Mouse (Mus musculus): ENCODE measurements around the gene Tgfbi. TPM values are rescaled to one million over a fixed set of nuclear protein-coding genes. Genes with fewer than 3 reads are reported as not detected.

Gene Tgfbi
- 10.1 and 20.5 TPM in 2 replicates for total RNA-seq (2015; ENCODE audit: low replicate concordance)
- total RNA-seq (2017; ENCODE audit: low replicate concordance) = 9.9 and 12.9 TPM in 2 replicates

DNA sequence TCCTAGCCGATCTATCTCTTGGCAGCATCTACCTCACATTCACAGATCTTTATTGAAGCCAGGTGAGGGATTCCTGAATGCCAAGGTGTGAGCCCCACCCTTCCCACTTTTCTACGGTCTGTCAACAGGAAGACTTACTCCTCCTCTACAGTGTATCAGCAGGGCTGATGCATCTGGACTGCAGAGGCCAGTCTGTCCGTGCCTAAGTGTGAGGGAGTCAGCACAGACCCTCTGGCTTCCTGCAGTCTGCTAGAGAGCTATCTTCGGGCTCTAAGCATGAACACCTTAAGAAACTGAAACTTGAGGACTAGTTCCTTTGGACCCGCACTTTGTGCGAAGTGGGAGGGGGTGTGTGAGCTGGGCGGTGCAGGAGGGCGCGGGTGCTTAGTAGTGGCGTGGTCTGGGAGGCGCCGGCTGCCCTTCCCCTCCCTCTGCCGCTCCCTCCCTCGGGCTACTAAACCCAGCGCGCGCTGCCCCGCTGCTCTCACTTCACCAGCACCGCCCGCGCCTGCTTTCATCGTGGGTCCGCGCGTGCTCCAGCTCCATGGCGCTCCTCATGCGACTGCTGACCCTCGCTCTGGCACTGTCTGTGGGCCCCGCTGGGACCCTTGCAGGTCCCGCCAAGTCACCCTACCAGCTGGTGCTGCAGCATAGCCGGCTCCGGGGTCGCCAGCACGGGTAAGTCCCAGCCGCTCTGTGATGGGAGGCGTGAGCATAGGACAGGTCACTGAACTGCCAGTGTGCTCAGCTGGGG is at the start of gene Tgfbi:
Tgfbi (plus strand) TSS at position 421 of the 754 bp plus-strand sequence.
- no peak for ATAC-seq (replicated peaks; ENCODE audit: low FRiP score, poor library complexity, severe bottlenecking)

GRCm38 (mm10) chr13:56559841-56560370 is 49.4 kb upstream of the Tgfbi start:
- ATAC-seq (replicated peaks; ENCODE audit: low FRiP score, poor library complexity, severe bottlenecking) = no peak

DNA sequence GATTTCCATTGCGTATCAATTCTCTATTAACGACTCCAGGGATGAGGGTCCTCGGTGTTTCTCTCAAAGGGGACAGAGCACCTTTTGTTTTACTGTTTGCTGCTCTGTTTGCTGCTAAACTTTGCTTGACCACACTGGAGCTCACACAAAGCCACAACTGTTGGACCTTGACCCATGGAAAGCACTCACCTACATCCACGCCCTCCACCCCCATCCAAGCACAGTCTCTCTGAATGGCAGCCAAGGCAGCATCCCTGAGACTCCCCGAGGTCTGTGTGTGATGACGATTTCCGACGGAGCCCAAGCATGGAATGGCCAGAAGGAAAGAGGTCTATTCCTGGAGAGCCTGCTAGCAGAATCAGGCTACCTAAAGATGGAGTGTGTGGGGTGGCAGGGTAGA is 48.2 kb upstream of the Tgfbi start:
- no peak for ATAC-seq (replicated peaks; ENCODE audit: low FRiP score, poor library complexity, severe bottlenecking)

DNA sequence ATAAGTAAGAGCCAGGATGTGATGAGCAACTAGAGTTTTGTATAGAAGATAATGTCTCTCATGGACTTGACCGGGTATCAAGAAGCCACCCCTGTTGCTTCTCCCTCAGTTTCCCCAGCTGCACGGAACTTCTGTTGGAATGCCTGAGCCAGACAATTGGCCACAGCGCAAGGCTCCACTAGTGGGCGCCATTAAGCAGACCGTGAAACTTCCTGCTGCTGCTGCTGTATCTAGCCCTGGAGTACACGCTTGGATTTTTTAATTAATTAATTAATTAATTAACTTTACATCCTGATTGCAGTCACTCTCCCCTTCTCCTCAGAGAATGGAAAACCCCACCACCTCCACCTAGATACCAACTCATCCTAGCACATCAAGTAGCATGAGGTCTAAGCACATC is 46.2 kb upstream of the Tgfbi start:
- ATAC-seq (replicated peaks; ENCODE audit: low FRiP score, poor library complexity, severe bottlenecking) = no peak

DNA sequence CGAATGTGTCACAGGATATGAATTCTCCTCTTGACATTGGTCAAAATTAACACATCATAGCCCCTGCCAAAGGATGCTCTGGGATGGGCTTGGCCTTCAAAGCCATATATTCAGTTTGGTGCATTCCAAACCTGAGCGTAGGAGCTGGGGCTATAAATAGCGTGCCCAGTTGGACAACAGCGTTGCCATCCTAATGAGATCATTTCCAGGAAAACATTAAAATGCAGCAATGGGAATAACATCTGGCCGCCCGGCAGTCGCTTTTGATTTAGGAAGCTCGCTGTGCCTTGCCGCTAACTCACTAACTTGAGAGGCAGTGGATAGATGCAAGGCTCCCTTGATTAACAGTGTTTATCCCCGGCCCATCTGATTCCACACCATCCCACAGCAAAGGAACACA is 43.0 kb upstream of the Tgfbi start:
- ATAC-seq (replicated peaks; ENCODE audit: low FRiP score, poor library complexity, severe bottlenecking) = no peak

GRCm38 (mm10) chr13:56571645-56572044 is 37.7 kb upstream of the Tgfbi start:
- ATAC-seq (replicated peaks; ENCODE audit: low FRiP score, poor library complexity, severe bottlenecking) = no peak

- no peak for ATAC-seq (replicated peaks; ENCODE audit: low FRiP score, poor library complexity, severe bottlenecking)
Measured at GRCm38 (mm10) chr13:56575074-56575473, 34.2 kb upstream of the Tgfbi start.

- ATAC-seq (replicated peaks; ENCODE audit: low FRiP score, poor library complexity, severe bottlenecking) = no peak
Measured at GRCm38 (mm10) chr13:56575701-56576321, 33.5 kb upstream of the Tgfbi start.

- no peak for ATAC-seq (replicated peaks; ENCODE audit: low FRiP score, poor library complexity, severe bottlenecking)
Measured at GRCm38 (mm10) chr13:56578097-56578496, 31.2 kb upstream of the Tgfbi start.

DNA sequence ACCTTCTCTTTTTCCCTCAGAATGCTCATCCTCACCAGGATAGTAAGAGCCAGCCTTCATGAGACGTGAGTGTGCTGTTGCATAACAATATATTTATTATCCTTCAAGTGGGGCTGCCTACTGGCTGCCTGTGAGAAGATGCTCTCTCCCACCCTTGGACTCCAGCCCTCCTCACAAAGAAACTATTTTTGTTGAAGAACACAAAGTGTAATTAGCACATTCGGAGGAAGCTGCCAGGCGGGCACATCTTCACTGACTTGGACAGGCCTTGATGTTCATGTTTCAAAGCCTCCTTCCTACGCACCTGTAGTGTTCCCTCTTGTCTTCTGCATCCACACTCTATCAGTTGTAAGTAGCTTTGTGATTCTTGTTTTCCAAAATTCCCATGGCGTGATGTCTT is 28.9 kb upstream of the Tgfbi start:
- no peak for ATAC-seq (replicated peaks; ENCODE audit: low FRiP score, poor library complexity, severe bottlenecking)

DNA sequence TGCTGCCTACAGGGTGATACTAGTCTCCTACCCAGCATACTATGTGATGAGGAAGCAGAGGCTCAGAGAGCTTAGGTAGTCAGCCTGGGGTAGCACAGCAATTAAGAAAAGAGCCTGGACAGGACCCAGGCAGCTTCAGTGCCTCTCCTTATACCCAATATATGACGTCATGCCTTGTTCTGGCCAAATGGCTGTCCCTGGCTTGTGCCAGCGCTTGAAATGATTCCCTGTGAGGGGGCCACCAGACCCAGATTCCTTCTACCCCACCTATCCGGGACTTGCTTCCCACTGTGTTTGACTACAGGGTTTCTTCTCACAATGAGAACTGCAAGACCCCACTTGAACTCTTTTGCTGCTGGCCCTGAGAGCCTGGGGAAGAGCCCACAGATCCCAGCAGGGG is 27.8 kb upstream of the Tgfbi start:
- no peak for ATAC-seq (replicated peaks; ENCODE audit: low FRiP score, poor library complexity, severe bottlenecking)

DNA sequence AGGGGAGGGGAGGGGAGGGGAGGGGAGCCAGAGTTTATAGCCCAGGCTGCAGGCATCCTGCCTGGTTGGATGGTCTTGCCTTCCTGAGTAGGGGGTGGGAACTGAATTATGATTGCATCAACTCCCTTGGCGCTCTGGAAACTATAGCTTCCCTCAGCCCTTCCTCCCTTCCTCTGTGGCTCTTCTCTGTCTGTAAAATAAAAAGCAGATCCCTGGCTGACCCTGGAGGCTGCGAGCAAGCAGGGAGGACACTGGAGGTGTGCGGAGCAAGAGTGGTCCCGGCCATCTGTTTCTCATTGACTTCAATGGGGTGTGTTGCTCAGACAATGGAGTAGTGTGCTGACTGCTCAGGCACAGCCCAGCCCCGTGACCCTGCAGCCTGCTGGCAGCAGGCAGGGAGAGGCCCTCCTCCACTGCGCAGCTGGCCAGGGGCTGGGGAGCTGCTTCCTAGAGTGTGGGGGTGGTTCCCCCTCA is 27.3 kb upstream of the Tgfbi start:
- ATAC-seq (replicated peaks; ENCODE audit: low FRiP score, poor library complexity, severe bottlenecking) = no peak

DNA sequence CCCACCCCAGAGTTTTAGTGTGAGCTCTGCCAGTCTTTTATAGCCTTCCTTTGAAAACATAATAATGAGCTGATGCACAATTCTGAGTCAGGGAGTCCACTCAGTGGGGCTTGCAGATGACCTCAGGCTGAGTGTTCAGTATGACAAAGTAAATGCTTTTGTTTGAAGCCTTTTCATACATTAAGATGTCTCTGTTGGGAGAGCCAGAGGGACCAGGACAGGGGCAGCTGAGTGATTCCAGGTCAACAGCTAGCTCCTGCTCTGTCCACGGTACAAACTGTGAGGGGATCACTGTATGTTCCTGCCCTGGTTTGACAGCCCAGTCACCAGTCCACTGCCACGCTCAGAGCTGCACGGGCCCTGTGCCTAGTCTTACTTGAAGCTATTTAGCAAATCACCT is 26.6 kb upstream of the Tgfbi start:
- ATAC-seq (replicated peaks; ENCODE audit: low FRiP score, poor library complexity, severe bottlenecking) = no peak

- ATAC-seq (replicated peaks; ENCODE audit: low FRiP score, poor library complexity, severe bottlenecking) = no peak
Measured at GRCm38 (mm10) chr13:56586046-56586445, 23.3 kb upstream of the Tgfbi start.

GRCm38 (mm10) chr13:56588454-56589117 is 20.7 kb upstream of the Tgfbi start:
- ATAC-seq (replicated peaks; ENCODE audit: low FRiP score, poor library complexity, severe bottlenecking) = no peak

DNA sequence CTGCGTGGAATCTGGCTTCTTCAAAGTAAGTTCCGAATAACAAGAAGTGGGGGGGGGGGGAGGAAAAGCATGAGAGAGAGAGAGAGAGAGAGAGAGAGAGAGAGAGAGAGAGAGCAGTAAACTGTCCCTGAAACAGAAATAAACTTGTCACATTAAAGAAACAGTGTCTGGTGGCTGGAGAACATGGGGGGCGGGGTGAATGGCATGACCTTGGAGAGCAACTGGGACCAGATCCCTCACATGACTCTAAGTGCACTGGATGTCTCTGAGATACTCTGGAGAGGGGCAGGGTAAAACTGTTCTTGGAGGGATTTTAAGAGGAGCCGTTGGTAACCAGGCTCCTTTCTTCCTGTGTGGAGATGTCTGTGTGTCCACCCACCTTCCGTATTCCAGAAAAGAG is 19.1 kb upstream of the Tgfbi start:
- ATAC-seq (replicated peaks; ENCODE audit: low FRiP score, poor library complexity, severe bottlenecking) = no peak

DNA sequence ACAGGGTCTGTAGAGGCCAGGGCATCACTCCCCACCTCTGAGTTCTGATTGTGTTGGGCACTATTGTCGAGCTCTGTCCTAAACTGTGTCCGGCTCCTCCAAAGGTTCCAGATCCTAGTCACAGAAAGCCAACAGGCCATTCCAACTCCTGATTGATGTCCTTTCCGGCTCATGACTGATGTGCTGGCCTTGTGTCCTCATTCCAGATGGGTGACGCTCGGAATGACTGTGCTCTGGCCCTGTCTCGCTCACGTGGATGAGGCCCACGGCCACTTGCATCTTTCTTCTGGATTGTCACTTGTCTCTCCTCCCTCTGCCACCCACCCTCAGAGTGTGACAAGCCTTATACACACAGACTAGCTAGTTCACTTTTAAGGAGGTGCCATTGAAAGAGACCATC is 18.1 kb upstream of the Tgfbi start:
- ATAC-seq (replicated peaks; ENCODE audit: low FRiP score, poor library complexity, severe bottlenecking) = no peak

GRCm38 (mm10) chr13:56591939-56592338 is 17.4 kb upstream of the Tgfbi start:
- no peak for ATAC-seq (replicated peaks; ENCODE audit: low FRiP score, poor library complexity, severe bottlenecking)

DNA sequence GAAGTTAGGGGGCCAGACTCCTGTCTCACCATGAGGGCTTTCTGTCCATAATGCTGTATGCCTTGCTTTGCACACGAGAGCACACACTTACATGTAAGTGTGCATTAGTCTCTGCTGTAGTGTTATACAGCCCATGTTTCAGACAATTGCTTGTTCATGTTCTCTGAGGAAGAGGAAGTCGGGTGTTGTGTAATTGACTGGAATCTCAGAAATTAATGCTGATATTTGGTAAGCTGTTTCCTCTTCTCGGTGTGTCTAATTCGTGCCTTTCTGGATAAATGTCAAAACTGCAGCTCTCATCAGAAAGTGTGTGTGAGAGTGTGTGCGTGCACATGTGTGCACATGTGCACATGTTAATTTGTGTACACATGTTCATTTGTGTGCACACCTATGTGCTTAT is 16.1 kb upstream of the Tgfbi start:
- no peak for ATAC-seq (replicated peaks; ENCODE audit: low FRiP score, poor library complexity, severe bottlenecking)

DNA sequence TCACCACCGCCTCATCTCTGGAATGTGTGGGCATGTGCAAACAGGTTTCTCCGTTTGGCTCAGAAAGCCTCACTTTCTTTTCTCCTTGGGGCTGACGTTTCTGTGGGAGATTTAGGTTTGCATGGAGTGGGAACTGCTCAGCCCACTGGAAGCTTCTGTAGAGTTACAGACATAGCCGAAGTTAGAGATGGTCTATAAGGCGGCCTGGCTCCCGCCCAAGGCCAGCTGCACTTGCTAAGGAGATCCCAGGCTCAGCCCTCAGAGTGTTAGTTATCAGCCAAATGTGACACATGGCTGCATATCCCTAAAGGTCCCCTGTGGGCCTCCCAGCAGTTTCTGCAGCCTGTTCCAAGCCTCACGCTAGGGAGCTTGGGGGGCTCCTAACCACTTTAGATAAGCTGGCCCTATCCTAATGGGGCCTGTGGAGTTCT is 15.3 kb upstream of the Tgfbi start:
- ATAC-seq (replicated peaks; ENCODE audit: low FRiP score, poor library complexity, severe bottlenecking) = no peak

- ATAC-seq (replicated peaks; ENCODE audit: low FRiP score, poor library complexity, severe bottlenecking) = no peak
Measured at GRCm38 (mm10) chr13:56595246-56595645, 14.1 kb upstream of the Tgfbi start.

All from erythroid progenitor cell, adult 5-6 weeks (primary cell).